Mouse (Mus musculus): Measurements from ENCODE around the gene Lrit2.

- TF ChIP-seq ZC3H11A (IDR thresholded peaks at IDR 0.05; ENCODE audit: borderline replicate concordance, low read depth, low read length) (no peak), HCFC1 (IDR thresholded peaks at IDR 0.05; ENCODE audit: borderline replicate concordance, insufficient read depth, low read length) (no peak), MAFK (IDR thresholded peaks at IDR 0.05; ENCODE audit: insufficient read depth, low read depth, low read length) (no peak)
Measured at GRCm38 (mm10) chr14:37102484-37102883, 34.8 kb downstream of the Lrit2 start.

All from ES-E14 (cell line).